Mouse (Mus musculus) ovary, postnatal 14 days (tissue): ENCODE data around the gene Gm26602.

Experiments used
- DNase-seq: peaks from one replicate; pipeline ENCODE4 v3.0.0; 2022; ENCODE audit warnings: low spot score

Gene Gm26602

DNA sequence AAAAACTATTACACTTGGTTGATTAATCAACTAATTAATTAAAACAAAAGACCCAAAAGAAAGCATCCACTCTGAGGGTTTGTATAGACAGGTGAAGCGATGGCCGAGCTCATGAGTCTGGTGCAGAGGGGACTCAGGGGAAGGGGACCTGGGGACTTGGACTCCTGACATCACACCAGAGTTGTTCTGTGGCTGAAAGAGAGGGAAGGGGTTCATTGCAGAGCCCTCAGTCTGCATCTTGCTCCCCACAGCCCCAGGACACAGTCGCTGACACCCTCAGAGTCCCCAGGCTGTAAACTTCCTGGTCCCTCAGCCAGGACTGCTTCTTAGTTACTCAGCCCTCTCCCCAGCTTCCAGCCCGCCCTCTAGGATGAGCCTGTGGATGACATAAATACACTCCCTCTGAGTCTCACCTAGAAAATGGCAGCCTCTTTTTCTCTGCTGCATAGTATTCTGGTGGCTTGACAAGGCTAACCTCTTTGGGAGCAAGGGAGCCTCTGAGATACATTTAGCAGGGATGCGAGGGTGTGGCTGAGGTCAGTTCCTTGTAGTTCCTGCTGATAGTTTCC is 7.0 kb downstream of the Gm26602 start:
- DNase-seq = no peak

DNA sequence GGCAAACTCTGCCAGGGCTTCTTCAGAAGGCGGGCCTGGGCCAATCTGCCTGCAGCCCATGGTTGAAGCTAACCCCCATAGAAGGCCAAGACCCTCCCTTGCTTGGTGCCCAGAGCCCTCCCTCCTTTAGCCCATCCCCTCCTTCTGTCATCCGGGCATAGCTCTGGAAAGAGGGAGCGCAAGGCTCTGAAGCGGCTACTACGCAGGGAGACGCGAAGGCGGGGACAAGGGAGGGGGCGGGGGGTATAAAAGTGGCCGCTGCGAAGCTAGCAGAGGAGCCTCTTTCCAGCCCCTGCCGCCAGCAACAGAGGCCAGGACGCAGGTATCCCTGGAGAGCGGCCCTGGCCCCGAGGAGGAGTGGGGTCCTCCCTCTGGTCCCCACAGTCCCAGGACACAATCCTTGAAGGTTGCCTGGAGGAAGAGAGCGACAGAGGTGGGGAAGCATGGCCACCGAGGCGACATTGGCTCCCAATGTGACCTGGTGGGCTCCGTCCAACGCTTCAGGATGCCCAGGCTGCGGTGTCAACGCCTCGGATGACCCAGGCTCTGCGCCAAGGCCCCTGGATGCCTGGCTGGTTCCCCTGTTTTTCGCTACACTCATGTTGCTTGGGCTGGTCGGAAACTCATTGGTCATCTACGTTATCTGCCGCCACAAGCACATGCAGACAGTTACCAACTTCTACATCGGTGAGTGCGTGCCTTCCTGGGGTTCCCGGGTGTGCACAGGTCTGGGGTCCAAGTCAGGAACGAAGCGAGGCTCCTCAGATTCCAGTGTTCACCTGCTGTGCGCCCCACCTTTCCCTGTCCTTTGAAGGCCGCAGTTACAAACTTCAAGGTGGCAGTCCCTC is 7.8 kb downstream of the Gm26602 start:
- no peak for DNase-seq

- no peak for DNase-seq
Observed at GRCm38 (mm10) chr10:79919251-79919849, 8.7 kb downstream of the Gm26602 start.

GRCm38 (mm10) chr10:79920056-79920890 is 9.6 kb downstream of the Gm26602 start:
- DNase-seq = no peak

GRCm38 (mm10) chr10:79920958-79921535 is 10.4 kb downstream of the Gm26602 start, which contains the start of gene R3hdm4:
TSS of gene R3hdm4 (minus strand) at chr10:79921208.
- DNase-seq = no peak

- DNase-seq = no peak
Observed at GRCm38 (mm10) chr10:79921572-79921971, 10.9 kb downstream of the Gm26602 start.

- DNase-seq = peak; percentile 96
Observed at GRCm38 (mm10) chr10:79924998-79925784, 14.5 kb downstream of the Gm26602 start.

DNA sequence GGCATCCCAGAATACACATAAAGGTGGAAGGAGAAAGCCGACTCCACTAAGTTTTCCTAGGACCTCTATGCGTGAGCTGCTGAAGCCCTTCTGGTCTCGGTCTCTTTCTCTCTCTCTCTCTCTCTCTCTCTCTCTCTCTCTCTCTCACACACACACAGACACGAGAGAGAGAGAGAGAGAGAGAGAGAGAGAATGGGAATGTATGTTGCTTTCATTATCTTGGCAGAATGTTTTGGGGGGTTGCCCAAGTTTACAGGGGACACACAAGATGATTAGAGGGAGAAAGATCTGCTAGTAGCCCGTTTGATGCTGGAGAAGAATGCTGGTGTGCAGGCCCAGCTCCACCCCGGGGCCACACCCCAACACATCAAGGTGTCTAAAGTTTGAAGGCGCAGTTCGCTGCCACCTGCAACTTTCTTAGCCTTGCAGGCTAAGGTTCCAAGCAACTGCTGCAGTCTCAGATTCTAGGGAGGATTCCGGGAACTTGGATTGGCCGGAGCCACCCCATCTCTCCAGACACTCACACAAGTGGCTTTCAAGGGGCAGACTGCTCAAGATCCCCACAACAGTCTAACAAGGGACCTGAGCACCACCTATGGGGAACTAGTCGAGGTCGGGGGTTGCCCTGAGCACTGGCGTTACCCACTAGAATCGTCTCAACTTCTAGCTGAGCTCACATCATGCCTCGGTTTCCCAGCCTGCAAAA is 15.3 kb downstream of the Gm26602 start:
- DNase-seq = no peak

DNA sequence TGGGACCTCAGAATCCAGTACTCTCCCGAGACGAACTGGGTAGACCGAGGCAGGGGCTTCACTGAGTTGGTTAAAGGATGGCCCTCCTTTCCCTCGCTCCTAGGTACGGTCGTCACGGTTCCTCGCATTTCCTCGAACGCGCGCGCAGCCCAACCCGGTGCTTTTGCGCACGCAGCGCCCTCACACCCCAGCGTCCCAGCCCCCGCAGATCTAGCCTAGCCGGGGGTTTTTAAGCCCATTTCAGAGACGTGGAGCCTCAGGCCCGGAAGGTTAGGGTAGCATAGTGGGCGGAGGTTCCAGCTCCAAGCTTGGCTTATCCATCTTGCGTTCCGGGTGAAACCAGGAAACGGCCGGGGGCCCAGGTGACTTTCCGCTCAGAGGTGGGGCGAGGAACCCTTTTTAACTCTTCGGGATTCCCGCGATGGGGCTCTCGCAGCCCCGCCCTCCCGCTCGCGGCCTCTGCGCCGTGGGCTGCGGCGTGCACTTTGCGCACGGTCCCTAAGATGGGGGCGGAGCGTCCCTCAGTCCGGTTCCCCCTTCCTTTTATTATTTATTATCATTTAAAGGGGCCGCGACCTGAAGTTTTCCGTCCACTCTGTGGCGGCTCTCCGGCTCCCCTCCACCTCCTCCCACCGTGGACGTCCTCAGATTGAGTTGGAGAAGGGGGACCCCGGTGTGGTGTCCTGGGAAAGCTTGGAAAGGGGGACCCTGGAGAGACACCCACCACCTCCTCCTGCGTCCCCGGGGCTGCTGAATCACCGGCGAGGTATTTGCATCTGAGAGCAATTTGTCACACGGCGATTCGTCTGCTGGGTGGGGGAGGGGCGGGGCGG is 16.1 kb downstream of the Gm26602 start, which contains the start of gene Arid3a:
TSS of gene Arid3a (plus strand) at position 553 of the 833 bp plus-strand sequence.
- DNase-seq = peak; percentile 83

DNA sequence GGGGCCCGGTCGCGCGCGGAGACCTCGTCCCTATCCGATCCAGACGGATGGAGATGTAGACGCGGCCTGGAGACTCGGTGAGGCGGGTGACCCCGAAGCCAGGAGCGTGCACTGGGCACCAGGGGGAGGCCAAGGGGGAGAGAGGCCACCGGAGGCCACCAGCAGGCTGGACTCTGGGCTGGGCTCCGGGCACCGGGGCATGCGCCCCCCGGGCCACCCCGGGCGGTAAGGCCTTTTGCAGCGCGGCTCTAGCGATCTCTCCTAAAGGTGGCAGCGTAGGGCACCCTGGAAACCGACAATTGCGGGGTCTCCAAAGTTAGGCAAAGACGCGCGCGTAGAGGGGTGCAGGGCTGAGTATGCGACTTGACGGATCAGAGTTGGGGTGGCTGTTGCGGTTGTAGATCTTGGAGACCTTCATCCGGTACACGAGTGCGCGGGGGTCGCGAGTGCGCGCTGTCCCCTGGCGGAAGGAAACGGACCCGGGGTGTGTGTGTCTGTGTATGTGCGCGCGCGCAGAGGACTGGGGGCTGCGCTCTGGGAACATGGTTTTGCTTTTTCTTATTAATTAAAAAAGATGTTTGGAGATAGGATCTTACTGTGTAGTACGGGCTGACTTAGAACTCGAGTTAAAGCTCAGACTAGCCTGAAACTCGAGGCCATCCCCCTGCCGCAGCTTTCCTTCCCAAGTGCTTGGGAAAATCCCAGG is 16.8 kb downstream of the Gm26602 start:
- no peak for DNase-seq

DNA sequence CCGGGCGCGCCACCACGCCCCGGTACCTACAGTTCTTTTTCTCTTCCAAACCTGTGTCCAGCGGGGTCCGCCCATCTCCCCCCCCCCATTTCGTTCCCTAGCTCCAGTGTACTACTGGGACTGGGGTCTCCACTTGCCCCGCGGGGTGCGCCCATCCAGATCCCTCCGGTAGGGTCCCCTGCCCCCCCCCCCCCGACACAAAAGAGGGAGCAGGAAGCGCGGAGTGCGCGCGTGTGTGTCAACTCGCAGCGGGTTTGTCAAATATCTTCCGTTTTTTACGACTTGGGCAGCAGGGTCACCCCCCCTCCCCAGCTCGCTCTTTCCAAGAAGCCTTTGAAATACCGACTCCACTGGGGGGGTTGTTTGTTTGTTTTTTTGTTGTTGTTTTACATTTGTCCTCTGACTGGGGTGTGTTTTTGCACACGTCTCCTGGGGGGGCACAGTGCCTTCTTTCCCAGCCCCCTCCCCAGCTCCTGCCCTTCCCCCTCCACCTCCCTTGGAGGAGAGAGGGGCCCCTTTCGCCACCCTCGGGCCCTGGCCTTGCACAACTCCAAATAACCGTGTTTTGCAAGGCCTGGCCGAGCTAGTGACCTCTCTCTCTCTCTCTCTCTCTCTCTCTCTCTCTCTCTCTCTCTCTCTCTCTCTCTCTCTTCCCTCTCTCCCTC is 17.5 kb downstream of the Gm26602 start:
- DNase-seq = no peak

- no peak for DNase-seq
Observed at GRCm38 (mm10) chr10:79928907-79929701, 18.4 kb downstream of the Gm26602 start.

GRCm38 (mm10) chr10:79929967-79930825 is 19.5 kb downstream of the Gm26602 start:
- DNase-seq = no peak

DNA sequence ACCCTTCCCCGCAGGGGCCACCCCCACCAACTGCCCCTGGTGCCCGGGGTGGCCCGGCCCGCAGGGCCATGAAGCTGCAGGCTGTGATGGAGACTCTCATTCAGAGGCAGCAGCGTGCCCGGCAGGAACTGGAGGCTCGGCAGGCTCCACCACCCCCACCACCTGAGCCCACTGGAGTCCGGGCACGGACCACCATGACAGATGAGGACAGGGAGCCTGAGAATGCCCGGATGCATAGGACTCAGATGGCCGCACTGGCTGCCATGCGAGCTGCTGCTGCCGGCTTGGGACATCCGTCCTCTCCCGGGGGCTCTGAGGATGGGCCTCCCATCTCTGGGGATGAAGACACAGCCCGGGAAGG is 20.1 kb downstream of the Gm26602 start:
- no peak for DNase-seq

DNA sequence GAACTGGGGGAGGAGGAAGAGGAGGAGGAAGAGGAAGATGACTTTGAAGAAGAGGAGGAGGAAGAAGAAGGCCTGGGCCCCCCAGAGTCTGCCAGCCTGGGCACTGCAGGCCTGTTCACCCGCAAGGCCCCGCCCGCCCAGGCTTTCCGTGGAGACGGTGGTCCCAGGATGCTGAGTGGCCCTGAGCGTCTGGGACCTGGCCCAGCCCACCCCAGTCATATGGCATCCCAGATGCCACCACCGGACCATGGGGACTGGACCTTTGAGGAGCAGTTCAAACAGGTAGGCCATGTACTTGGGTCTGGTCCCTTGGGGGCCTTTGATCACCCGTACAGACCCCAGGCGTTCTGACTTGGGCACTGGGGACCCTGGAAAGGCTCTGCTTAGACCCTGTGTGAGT is 21.1 kb downstream of the Gm26602 start:
- DNase-seq = no peak

- DNase-seq = peak; percentile 46
Observed at GRCm38 (mm10) chr10:79932736-79933135, 22.1 kb downstream of the Gm26602 start.
